Mouse (Mus musculus): ENCODE measurements at regions not wholly inside any gene's neighbourhood (a gene's known extent, or its start where the extent isn't known, plus 50 kb on each side); places are given as distances from the start of the nearest gene placed in this dataset.

DNA sequence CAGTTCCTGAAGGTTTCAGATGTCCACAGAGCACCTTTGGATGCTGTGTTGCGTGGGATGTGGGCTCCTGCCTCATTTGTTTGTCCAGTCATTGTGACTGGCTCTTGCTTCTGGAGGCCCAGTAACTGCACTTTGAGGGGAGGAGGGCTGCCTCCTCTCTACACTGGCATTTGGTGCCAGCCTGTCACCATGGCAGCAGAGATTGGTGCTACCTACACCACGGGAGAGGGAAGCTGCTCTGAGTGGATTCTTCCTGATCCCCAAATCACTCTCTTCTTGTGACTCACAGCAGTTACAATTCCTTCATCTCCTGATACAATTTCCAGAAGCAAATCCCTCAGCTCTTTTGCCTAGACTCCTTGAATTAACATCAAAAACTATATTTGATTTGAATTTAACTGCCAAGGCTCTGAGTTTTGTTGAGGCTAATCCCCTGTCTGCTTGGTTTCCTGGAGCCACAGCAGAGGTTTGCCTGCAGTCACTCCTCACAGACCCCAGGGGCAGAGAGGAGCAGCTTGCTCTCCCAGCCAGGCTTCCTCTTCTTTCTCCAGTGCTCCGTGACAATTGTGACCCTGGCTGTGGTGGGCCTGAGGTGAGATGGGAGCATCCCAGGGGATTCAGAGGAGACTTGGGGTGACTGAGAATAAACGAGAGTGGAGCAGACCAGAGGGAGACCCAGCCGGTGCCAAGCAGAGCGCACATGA is 145.7 kb downstream of the Tpra1 start:
- no peak for DNase-seq (ENCODE audit: low spot score in 2 of 2)
- peak; percentile 61 for TF ChIP-seq CTCF (conservative IDR thresholded peaks at IDR 0.05)
- Histone ChIP-seq H3K27ac (peak overlapping the region; percentile 64), H3K4me3 (no peak overlapping the region)

DNA sequence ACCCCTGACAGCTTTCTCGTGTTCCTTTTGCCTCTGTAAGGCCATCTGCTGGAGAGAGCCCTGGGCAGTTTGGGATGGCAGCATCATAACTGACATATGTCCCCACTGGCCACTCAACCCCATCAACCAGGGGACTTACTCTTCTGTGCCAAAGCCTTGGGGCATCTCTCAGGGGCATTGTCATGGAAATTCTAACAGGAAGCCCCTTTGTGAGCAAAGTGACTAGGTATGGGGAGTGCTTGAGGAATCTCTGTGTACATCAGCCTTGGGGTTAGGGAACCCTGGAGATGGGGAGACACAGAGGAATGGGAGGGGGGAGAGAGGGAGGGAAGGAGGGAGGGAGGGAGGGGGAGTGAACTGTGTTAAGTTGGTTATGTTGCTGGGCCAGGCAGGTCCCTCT is 147.2 kb downstream of the Tpra1 start:
- H3K27ac ChIP-seq, result no peak overlapping the region
- TF ChIP-seq CTCF (conservative IDR thresholded peaks at IDR 0.05), result no peak
- H3K4me3 ChIP-seq, result no peak overlapping the region
- DNase-seq (ENCODE audit: low spot score in 2 of 2), result no peak

DNA sequence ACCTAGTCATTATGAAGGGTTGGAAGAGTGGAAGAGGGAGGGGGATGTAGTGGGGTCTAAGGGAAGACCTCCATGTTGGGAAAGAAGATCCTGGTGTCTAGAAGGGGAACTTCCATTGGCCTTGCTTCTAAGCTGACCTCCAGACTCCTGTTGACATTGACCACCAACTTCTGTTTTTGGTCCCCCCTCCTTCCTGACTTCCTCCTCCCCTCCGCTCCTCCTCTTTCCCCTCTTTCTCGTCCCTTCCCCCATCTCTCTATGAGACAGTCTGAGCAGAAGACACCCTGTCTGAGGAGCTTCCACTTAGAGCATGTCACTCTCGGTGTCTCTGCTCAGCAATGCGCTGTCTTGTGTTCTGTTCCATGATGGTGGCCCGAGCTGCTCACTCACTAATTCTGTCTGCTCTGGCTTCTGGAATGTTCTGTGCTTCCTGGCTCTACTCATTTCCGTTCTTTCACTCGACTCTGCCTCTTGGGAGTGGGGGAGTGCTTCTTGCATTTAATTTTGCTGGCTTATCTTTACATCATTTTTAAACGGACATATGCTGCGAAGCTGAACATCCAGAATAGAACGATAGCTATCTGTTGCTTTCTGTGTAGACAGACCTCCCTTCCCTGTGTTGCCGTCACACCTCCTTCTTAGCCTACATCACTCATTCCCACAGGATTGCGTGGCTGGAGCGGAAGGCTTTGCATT is 148.7 kb downstream of the Tpra1 start:
- no peak for TF ChIP-seq CTCF (conservative IDR thresholded peaks at IDR 0.05)
- DNase-seq (ENCODE audit: low spot score in 2 of 2), result peak in 1 of 2 experiments; percentile 48
- H3K4me3 ChIP-seq, result no peak overlapping the region
- no peak overlapping the region for H3K27ac ChIP-seq

DNA sequence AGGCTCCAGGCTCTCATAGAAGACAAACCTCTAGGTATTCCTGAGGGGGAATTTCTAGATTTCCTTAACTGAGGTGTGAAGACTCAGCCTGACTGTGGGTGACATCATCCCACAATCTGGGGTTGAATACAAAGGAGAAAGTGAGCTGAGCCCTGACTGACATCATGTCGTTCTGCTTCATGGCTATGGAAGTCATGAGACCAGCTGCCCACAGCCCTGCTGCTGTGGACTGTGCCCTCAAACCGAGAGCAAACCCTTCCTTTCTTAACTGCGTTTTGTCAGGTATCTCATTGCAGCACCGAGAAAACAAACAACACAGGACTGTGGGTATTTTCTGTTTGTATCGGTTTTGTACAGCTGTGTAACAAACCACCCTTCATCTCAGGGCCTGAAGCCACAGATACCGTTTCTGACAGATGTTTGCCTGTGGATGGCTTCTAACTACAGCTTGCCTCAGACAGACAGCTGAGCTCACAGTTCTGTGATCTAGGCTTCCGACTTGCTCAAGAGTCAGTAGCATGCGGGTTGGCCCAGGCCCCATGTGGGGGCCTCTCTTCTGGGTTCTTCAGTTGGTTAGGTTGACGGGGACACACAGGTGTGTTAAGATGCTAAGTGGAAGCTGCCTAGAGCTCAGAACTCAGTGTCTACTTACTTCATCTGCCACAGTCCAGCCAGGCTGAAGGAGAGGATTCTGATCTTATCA is 150.9 kb downstream of the Tpra1 start:
- Histone ChIP-seq H3K4me3 (no peak overlapping the region), H3K27ac (no peak overlapping the region)
- no peak for TF ChIP-seq CTCF (conservative IDR thresholded peaks at IDR 0.05)
- DNase-seq (ENCODE audit: low spot score in 2 of 2), result no peak

DNA sequence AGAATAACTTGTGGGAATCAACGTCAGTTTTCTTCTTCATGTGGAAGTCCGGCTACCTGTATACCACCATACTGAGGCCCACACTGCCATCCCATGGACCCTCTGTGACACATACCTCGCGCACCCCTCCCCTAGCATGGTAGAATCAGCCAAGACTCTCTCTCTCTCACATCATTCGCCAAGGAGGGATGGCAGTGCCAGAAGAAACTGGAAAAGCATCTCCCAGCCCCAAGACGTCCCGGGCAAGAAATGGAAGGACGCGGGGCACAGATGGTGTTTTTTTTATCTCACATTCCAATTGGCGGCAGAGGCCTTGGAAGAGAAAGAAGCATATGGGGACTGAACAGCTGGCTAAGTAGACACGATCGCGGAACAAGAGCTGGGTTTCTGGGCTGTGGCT is 152.0 kb downstream of the Tpra1 start:
- Histone ChIP-seq H3K27ac (no peak overlapping the region), H3K4me3 (no peak overlapping the region)
- TF ChIP-seq CTCF (conservative IDR thresholded peaks at IDR 0.05), result no peak
- DNase-seq (ENCODE audit: low spot score in 2 of 2), result peak in 1 of 2 experiments; percentile 39

DNA sequence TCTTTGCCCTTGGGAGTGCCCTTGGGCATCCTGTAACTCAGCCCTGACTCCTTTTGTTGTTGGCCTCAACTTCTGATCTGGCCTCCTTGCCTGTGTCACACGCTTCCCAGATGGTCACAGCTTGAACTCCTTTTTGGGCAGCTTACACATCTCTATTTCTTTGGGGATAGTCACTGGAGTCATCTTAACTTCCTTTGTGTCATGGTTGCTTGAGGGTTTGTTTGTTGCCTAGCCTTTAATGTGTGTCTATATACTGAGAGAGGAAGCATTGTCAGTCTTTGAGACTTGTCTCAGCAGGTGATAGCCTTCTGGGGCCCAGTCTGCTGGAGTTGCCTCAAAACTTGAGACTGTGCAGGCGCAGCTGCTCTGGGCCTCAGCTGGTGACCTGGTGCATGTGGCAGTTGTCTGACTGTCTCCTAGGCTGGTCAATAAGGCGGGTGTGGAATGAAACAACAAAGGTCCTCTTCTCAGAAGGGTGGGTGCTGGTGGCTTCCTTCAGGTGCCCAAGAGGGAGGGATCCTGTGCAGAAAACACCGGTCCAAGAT is 157.5 kb downstream of the Tpra1 start:
- DNase-seq (ENCODE audit: low spot score in 2 of 2), result no peak
- no peak for TF ChIP-seq CTCF (conservative IDR thresholded peaks at IDR 0.05)
- Histone ChIP-seq H3K4me3 (no peak overlapping the region), H3K27ac (no peak overlapping the region)

DNA sequence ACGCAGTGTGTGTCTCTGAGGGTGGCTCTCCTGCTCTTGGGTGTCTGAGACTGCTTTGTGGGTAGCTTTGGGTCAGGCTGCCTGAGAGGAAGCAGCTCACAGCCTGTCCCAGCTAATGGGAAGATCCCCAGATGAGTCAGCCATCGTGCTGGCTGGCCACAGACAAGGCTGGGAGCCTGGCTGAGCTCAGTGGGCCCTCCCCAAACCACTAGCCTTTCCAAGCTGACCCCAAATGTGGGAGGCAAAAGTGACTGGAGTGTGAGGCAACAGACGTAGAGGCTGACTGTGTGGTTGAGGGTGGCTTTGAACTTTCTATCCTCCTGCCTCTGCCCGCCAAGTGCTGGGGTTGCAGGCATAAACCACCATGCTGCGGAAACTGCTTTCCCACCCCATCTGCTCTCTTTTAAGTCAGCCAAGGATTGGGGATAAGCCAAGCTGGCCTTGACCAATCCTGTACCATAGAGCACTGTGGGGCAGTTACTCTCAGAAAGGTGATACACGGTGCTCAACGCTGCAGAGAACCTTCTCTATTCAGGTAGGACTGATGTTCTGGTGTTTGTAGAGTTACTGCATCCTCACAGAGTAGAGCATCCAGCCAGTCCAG is 163.0 kb downstream of the Tpra1 start:
- no peak for DNase-seq (ENCODE audit: low spot score in 2 of 2)
- no peak overlapping the region for H3K4me3 ChIP-seq
- TF ChIP-seq CTCF (conservative IDR thresholded peaks at IDR 0.05), result no peak
- H3K27ac ChIP-seq, result no peak overlapping the region

DNA sequence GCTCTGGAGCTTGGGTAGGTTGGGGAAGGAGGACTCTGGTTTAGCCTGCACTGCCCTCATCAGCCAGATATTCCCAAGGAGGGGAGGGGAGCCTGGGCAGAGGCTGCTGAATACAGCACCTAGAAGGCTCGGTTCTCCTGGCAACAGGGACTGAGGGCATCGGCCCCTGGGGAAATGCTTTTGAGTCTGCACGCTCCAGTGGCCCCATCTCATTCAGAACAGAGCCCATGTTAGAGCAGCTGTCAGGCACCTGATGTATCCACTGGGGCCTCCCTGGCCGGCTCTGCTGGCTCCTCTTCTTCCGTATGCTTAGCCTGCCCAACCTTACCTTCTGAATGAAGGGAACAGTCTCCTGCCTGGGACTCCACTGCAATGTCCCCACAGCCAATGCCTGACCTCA is 164.5 kb downstream of the Tpra1 start:
- no peak for TF ChIP-seq CTCF (conservative IDR thresholded peaks at IDR 0.05)
- Histone ChIP-seq H3K27ac (no peak overlapping the region), H3K4me3 (no peak overlapping the region)
- no peak for DNase-seq (ENCODE audit: low spot score in 2 of 2)

DNA sequence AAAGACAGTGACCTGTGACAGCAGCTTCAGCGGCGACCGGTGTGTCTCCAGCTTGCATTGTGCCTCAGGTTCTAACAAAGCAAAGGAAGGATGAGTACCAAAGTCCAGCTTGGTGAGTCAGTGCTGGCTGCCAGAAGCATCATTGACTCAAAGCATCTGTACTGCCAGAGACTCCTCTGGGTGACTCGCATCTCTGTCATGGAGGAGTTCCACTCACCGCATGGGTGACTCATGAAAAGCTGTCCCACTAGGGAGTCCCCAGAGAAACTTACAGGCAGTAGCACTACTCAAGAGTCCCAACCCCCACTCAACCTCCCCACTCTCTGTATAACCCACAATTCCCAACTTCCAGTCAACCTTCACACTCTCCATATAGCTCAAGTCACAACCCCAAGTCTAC is 166.2 kb downstream of the Tpra1 start:
- no peak overlapping the region for H3K4me3 ChIP-seq
- peak in 1 of 2 experiments; percentile 13 for DNase-seq (ENCODE audit: low spot score in 2 of 2)
- no peak overlapping the region for H3K27ac ChIP-seq
- no peak for TF ChIP-seq CTCF (conservative IDR thresholded peaks at IDR 0.05)

DNA sequence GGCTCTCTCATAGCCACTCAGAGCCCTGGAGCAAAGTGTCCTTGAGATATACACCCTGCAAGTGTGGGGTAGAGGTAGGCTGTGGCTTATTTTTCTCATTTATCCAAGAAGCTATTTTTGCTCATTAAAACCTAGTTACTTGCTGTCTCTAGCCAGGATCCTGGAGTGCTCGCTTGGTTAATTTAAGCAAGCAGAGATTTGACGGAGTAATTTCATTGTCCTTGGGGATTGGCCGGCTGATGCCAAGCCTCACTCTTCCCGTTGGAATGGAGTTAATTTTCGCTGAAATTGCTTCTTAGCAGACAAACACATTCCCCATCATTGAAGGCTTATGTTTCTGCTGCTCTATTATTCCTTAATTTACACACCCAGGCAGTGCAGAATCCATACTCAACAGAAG is 167.1 kb downstream of the Tpra1 start:
- no peak overlapping the region for H3K27ac ChIP-seq
- no peak for DNase-seq (ENCODE audit: low spot score in 2 of 2)
- no peak overlapping the region for H3K4me3 ChIP-seq
- TF ChIP-seq CTCF (conservative IDR thresholded peaks at IDR 0.05), result no peak

DNA sequence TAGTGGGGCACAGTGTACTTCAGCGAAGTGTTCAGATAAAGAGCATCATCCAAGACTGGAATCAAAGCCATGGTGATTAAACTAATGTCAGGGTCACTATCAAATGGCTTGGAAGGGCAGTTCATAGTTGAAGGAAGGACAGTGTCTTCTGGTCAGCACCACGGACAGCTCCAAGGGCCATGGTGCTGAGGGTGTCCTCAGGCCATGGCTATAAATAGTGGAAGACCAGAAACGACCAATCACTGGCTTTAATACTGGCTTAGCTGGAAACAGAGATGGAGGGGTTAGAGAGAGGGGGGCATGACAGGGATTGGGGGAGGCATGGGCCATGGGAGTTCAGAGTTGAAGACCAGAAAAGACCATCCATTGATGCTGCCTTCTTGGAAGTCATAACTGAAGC is 168.0 kb downstream of the Tpra1 start:
- DNase-seq (ENCODE audit: low spot score in 2 of 2), result no peak
- Histone ChIP-seq H3K27ac (no peak overlapping the region), H3K4me3 (no peak overlapping the region)
- TF ChIP-seq CTCF (conservative IDR thresholded peaks at IDR 0.05), result no peak

DNA sequence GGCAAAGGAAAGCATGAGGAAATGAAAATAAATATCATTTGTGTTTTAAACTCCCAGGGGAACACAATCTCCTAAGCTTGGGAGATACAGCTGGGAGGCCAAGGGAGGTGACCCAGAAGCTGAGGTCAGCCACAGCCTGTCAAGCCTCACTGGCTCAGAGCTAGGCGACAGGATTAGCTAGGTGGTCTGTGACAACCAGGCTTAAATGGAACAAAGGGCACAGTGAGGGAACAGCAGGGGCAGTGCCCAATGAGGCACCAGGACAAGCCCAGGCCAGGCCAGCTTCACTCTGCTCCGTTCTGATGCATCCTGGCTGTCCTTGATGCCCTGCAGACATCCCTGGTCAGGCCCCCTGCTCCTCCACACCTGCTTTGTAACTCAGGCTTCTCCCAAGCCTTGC is 169.7 kb downstream of the Tpra1 start:
- no peak for DNase-seq (ENCODE audit: low spot score in 2 of 2)
- no peak for TF ChIP-seq CTCF (conservative IDR thresholded peaks at IDR 0.05)
- no peak overlapping the region for H3K4me3 ChIP-seq
- H3K27ac ChIP-seq, result no peak overlapping the region

DNA sequence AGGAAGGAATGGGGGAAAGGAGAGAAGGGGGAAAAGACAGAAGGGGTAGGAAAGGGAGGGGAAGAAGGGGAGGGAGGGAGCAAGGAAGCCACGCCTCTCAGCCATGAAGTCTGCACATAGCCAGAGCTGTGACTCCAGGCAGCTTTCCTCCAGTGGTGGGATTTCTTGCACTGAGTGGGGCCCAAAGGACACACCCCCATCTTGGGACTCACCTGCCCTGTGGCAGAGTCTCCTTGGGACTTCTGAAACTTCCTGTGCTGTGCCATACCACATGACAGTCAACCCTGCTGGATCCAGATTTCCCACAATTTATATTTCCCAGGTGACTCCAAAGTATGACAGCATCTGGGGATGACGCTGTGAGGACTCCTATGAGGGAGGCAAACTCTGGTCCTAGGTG is 170.5 kb downstream of the Tpra1 start:
- no peak for TF ChIP-seq CTCF (conservative IDR thresholded peaks at IDR 0.05)
- Histone ChIP-seq H3K27ac (no peak overlapping the region), H3K4me3 (no peak overlapping the region)
- no peak for DNase-seq (ENCODE audit: low spot score in 2 of 2)

Data from layer of hippocampus, adult 2 months (tissue).